Mouse (Mus musculus) hematopoietic stem cell, adult 5-6 weeks (primary cell): ENCODE results near the gene Cep104. TPM values are rescaled to one million over a fixed set of nuclear protein-coding genes. Genes with fewer than 3 reads are reported as not detected.

Experiments used
- ATAC-seq, 2 experiments: fragments of 125-278 bp in 1 of 2; replicated peaks in 1 of 2; 2 replicates each; pipeline ENCODE4 v1.8.0; 2016 to 2017; ENCODE audit warnings: inconsistent platforms in 2 of 2, mild to moderate bottlenecking in 2 of 2, moderate number of reproducible peaks in 2 of 2, low read depth in 1 of 2, moderate TSS enrichment in 1 of 2; ENCODE audit not compliant: low FRiP score in 2 of 2, poor library complexity in 2 of 2, severe bottlenecking in 2 of 2, insufficient read depth in 1 of 2, low TSS enrichment in 1 of 2
- total RNA-seq: library from RNA; stranded (forward); fragments of 172-1452, 232-1000 nt; gene quantifications from 2 replicates; pipeline ENCODE4 v1.2.3, GENCODE M21; 2017

Gene Cep104
- total RNA-seq, 1 experiment from 2014 or later = 6.0 TPM

DNA sequence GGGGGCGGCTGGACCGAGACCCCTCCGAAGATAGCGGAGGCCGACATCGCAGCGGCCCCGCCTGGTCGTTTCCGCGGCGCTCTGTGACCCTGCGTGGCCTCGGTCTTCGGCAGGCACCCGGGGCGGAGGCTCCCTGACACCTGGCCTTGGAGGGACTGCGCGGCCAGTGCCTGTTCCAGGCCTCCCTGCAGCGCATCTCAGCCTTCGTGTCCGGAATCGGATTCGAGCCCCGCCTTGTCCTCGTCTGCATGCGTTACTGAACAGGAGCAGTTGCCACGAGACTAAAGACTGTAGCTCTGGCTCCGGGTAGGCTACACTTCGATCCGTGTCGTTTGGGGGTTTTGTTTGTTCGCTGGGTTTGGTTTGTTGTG, 283 bp downstream of the Cep104 start:
- peak; percentile 12 to 18; a peak in 2 of 4 replicates for ATAC-seq

DNA sequence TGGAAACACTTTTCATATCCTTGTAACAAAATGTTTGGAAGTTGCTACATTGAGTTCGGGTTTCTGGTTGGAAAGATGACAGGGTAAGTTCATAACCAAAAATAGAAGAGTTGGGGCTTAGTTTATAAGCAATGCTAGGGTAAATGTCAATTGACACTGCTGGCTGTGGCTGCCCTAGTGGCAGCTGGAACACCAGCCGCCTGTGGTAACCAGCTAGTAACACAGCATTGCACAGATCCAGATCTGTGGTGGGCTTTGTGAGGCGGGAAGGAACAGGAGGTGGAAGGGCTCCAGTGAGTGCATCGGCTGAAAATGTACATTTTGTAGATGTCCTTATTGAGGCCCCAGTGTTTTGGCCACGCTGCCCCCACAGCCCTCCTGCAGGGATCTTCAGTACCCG, 774 bp downstream of the Cep104 start:
- peak in 1 of 2 experiments; percentile 35; a peak in 1 of 4 replicates for ATAC-seq

DNA sequence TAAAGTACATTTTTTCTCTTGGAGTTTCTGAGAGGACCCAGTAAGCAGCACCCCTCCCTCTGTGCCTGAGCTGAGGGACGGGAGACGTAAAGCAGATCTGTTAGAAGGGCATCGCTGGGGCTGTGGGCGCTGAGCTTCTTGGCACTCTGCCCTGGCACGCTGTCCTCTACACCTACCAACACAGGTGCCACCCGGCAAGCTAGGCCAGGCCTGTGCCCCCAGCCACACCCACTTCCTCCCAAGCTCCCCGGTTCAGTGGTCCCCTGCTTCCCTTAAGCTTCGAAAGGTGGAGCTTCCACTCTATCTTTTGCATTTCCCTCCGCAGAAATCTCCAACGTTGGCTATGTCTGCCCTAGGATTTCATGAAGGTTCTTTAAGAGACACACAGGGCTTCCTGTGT, 4.2 kb downstream of the Cep104 start:
- no peak for ATAC-seq

DNA sequence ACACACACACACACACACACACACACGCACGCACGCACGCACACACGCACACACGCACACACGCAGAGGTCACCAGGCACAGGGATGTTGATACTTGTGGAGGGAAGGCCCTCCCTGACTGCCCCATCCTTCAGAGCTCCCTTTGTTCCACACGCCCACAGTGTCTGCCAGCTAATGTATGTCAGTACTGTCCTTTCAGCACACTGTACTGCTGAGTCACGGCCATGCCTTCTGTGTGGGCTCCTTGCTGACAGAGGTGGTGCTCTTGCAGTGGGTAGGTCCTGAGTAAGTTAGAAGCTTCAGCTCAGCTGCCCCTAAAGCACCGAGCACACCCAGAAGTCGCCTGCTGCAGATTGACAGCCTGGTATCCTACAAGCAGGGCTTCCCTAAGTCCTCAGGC, 5.5 kb downstream of the Cep104 start:
- no peak for ATAC-seq

DNA sequence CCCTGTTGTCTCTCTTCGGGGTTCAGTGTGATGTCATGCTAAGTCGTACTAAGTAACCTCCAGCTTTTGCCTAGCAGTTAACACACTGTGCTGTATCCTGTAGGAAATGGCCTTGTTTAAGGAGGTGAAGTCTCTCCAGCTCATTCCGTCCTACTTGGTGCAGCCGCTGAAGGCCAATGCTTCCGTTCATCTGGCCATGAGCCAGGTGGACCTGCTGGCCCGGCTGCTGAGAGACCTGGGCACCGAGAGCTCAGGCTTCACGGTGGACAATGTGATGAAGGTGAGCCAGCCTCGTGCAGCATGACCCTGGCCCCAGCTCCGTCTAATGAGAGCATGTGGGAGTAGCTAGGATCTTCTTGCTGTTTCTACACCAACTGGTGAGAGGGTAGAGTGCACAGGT, 17.7 kb downstream of the Cep104 start:
- no peak for ATAC-seq

DNA sequence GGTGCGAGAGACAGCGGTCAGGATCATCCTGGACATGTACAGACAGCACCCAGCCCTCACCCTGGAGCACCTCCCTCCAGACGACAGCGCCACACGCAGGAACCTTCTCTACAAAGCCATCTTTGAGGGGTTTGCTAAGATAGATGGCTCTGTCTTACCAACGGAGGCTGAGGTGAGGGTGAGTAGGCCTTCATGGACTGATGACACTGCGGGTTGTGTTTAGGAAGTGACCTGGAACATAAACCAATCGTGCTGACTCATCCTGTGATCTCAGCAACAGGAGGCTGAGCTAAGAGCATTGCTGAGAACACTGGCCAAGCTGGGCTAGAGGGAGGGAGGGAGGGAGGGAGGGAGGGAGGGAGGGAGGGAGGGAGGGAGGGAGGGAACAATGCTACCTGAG, 18.5 kb downstream of the Cep104 start:
- ATAC-seq = no peak

DNA sequence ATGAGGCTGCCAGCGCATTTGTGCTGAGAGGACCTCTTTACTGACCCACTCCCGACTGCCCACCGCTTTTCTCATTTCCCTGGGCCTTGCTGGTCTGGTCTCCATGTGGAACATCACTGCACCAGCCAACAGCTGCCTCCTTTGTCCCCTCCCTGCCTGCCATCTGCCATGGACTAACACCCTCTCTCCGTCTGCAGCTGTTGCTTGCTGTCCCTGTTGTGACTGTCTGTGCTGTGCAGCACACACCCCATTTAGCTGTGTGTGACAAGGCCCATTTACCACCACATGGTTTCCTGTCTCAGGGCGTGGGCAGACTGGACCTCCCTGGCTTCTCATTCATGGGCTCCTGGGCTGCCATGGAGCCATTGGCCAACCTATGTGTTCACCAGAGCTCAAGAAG, 30.5 kb downstream of the Cep104 start:
- ATAC-seq = no peak

DNA sequence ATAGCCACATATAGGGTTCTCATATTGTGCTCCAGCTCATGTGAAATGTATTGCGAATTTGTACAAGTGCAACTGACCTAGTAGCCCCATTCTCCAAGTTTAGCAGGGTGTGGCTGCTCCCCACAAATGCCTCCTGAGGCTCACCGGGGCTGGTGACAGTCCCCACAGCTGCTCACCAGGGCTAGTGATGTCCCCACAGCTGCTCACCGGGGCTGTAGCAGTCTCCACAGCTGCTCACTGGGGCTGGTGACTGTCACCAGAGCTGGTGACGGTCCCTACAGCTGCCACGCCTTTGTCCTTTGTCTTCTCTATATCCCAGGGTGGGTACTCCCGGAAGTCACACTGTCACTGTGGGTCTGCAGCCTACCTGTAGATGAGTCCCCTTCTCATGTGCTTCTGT, 31.3 kb downstream of the Cep104 start:
- no peak for ATAC-seq

DNA sequence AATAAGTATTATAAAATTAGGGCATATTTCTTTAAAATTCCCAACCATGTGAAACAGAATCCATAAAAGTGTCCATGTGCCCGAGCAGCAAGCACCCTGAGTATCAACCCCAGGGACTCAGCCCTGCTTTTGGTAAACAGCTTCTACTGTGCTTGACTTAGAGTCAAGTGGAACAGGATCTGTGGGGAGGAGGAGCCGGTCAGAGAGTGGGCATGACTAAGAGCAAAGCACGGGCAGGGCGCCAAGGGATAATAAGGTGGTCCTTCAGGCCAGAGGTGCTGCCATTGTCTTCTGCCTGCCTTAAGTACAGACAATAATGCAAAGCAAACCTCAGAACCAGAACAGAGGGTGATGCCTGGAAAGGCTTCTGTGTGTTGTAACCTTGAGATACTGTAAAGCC, 32.8 kb downstream of the Cep104 start:
- no peak for ATAC-seq

DNA sequence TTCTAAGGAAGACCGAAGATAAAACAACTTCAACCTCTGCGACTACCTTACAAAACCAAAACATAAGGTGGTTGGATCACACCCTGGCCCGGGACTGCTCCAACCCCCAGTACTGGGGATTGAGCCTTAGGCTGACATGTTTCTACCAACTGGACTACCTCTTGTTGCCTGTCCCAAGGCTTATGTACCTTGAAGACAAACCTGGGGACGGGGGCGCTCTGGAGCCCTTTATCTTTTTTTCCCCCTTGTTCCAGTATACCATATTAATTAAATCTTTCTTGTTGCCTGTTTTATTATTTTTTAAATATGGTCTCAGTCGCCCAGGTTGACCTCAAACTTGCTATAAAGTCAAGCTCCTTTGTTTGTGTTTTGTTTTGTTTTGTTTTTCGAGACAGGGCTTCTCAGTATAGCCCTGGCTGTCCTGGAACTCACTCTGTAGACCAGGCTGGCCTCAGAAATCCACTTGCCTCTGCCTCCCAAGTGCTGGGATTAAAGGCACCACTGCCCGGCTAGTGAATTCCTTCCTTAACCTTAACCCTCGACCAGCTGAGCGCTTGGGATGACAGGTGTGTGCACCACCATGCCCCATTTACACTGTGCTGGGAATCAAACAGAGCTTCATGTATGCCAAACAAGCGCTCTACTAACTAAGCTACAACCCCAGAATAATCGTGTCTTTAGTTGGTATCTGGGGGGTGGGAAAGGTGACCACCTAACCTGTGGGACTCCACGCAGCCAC, 36.1 kb downstream of the Cep104 start:
- ATAC-seq = peak in 1 of 2 experiments; percentile 54; a peak in 2 of 4 replicates

DNA sequence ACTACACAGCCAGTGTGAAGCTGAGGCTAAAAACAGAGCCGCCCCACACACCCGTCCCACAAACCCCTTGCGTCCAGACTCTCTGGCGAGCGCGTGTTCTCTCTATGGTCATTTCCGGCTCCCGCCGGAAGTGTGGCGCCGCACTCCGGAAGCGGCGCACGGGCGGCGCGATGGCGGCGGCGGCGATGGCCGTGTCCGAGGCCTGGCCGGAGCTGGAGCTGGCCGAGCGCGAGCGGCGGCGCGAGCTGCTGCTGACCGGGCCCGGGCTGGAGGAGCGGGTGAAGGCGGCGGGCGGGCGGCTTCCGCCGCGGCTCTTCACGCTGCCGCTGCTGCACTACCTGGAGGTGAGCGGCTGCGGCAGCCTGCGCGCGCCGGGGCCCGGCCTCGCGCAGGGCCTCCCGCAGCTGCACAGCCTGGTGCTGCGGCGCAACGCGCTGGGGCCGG, 36.7 kb downstream of the Cep104 start, which contains the start of gene Lrrc47:
Gene Lrrc47 (plus strand): TSS at position 86 of the 444 bp plus-strand sequence.
- peak; percentile 85 to 88 for ATAC-seq

DNA sequence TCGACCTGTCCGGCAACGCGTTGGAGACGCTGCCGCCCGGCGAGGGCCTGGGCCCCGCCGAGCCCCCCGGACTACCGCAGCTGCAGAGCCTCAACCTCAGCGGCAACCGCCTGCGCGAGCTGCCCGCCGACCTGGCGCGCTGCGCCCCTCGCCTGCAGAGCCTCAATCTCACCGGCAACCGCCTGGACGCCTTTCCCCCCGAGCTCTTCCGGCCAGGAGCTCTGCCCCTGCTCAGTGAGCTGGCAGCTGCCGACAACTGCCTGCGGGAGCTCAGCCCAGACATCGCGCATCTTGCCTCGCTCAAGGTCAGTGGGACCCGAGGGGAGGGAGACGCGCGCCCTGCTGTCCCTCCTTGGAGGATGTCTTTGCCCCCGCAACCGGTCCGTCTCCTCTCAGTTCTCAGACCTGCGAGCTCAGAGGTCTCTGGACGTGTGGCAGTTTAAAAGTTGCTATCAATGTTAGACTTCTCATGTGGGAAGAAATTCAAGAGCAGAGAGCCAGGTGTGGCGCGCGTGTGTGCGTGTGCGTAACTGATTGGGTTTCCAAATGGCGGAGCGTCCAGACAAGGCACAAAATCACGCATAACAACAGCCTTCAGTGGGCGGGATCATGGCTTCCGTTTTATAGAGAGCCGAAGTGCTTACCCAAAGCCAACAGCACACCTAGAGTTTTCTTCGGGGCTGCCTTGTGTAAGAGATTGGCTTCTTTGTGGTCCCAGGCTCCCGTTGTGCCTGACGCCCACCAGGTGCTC, 37.3 kb downstream of the Cep104 start:
- peak; percentile 39 to 46 for ATAC-seq

DNA sequence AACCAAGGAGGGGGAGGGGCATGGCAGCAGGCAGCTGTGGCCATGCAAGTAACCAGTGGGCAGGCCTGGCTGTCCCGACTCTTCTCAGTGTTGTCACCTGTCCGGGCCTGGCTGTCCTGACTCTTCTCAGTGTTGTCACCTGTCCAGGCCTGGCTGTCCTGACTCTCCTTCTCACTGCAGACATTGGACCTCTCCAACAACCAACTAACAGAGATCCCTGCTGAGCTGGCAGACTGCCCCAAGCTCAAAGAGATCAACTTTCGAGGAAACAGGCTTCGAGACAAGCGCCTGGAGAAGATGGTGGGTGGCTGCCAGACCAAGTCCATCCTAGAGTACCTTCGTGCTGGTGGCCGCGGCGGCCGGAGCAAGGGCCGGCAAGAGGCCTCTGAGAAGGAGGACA, 40.5 kb downstream of the Cep104 start:
- ATAC-seq = no peak

DNA sequence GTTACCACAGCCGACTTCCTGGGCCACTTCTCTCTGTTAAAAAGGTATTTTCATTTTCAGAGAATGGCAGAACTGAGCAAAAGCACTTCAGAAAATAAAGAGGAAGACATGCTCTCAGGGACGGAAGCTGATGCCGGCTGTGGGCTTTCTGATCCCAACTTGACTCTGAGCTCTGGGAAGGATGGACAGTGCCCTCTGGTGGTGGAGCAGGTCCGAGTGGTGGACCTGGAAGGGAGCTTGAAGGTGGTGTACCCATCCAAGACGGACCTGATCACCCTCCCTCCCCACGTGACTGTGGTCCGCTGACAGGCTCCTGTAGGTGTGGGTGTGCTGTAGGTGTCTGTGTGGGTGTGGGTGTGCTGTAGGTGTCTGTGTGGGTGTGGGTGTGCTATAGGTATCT, 44.6 kb downstream of the Cep104 start:
- ATAC-seq = peak; percentile 22 to 29; a peak in 2 of 4 replicates

DNA sequence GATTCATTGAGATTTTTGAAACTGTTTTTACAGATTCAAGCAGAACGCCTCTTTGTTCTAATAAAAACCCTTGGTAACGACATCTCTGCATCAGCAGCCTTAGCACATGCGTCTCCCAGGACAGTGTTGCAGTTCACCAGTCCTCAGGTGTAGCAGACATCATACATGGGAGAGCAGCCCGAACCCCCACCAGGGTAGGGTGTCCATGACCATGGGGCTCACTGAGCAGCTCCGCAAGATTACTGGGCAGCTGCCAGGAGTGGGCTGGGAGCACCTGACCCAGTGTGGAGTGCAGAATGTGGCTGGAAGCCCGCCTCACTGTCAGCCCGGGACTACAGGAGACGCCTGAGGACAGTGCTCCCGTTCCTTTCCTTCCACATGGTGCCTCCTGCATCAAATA, 46.4 kb downstream of the Cep104 start:
- ATAC-seq = no peak

DNA sequence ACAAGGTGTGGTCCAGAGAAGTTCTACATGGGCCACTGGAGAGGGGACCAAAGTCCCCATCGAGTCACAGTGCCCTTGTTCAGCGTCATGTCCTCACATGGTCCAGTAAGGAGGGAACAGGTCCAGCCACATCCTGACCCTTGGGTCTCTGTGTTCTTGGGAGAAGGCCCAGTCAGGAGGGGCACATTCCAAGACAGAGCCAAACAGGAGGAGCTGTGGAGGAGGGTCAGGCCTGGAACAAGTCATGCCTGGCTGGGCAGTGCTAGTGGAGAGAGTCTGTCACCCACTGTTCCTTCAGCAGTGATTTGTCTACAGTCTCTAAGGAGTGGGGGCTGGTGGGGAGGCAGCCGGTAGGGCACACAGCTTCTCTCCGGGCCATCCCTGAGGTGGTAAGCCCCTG, 47.4 kb downstream of the Cep104 start:
- no peak for ATAC-seq

DNA sequence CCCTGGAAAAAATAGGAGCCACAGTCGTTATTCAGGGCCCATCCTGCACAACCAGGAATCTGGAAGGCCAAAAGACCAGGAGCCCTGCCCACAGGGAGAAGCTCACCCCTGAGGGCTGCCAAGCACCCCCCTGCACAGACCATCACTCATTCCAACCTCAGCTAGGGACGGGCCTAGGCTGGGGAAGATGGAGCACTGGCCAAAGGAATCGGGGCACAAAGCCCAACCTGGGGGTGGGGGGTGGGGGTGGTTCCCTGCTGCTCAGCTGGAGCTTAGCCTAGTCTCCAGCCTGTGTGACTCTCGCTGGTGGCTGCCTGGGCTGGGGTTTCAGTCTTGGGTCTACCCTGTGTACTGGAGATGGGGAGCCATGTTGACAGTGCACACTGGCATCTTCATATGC, 47.9 kb downstream of the Cep104 start:
- ATAC-seq = no peak

DNA sequence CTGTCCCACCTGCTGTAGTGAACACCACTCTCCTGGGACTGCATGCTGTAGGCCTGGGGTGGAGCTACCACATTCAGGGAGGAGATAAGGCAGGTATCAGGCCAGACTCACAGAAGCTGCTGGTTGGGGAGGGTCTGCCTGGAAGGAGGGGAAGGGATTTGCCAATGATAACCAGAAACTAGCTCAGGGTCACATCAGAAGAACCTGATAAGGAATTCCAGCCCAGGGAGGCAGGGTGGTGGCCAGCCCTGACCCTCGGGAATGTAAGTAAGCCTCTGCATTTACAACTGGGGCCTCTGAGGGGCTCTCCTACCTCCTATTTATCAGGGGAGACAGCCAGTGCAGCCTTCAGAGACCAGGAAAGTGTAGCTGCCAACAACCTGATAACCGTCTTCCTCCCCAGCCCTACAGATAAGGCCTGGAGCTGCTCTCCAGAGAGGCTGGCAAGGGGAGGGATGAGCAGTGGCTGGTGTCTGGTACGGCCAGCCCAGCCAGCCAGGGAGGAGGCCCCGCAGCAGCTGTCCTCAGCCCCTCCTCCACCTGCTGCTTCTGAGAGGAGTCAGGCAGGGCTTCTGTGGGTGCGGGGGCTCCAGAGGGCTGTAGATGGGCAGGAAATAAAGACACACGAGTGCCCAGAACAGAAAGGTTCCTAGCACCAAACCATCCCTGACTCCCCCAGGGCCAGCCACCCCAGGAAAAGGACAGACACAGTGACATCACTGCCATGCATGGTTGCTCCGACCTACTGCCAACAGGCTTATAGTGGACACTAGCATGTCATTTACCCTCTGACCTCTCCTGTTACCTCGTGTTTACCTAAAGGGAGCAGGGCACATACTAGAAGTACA, 49.0 kb downstream of the Cep104 start:
- ATAC-seq = peak in 1 of 2 experiments; percentile 24; a peak in 2 of 4 replicates
